Mouse (Mus musculus): ENCODE data around the gene Ctbs.
A peak's percentile ranks its signal among the peaks of the same experiment; 100 is the strongest.

Gene Ctbs

DNA sequence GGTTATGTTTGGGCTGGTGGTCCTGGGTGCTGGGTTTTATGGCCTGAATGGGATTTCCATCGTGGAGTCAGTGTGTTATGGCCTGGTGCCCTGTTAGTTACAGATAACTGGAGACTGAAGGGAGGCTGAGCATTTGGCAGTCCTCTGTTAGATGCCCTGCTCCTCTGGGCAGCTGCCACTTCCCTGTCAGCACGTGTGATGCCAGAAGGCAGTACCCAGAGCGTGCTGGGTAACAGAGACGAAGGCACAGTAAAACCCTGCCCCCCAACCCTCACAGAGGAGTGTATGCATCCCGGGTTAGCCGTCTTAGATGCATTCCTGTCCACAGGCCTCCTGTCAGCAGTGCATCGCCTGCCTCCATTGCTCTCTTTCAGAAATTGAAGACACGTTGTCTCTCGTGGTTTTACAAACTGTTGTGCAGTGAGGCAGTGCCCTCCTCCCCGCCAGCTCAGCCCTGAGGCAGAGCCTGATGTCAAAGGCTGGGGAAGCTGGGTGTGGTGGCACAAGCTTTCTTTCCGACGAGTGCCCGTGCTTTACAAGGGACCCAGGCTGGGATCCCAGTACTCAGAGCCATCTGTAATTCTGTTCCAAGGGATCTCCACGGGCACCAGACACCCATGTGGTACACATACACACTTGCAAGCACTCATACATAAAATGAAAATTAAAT is 15.8 kb upstream of the Ctbs start:
- no peak for DNase-seq

DNA sequence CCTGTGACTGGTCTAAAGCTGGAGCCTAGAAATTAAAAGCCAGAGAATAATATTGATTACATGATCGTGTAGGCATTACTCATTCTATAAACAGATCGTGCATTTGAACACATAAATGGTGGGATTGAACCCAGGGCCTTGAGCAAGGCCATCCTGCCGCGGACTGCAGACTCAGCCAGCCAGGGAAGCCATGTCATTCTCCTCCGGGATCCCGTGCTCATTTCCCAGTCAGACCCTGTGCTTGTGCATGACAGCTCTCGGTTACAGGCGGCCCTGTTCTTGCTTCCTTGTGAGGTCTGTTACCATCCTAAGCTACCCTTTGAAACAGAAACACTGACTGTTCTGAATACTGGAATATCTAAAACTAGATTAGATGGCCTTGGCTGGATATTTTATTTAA is 14.9 kb upstream of the Ctbs start:
- no peak for DNase-seq

DNA sequence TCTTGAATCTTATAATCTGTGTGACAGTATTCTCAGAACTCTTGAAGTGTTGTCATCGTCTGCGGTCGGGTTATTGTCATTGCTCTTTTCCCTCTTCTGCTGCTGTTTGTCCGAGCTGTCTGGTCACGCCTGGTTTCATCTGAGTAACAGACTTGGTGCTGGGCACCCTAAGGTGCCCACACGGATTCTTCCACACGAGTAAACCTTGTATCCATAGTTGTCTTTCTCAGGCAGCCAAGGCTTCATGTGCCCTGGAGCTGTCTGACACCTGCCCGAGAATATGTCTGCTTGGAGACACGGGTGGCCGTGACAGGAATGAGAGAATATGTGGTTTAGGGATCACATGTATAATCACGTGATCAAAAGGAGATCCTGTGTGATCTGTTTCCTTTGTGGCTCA is 14.1 kb upstream of the Ctbs start:
- no peak for DNase-seq

DNA sequence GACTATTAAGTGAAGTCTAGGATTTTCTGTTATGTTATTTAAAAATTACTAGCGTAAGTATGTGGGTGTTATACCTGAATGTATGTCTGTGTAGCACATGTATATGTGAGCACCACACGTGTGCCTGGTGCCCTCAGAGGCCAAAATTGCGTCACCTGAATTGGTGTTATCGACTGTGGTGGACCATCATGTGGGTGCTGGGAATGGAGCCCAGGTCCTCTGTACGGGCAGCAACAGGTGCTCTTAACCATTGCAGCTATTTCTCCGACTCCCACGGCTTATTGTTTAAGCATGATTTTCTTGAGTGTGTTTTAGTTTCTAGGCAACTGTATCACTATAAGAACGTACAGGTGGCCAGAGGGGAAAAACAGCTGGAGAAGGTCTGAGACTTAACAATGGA is 13.5 kb upstream of the Ctbs start:
- no peak for DNase-seq

DNA sequence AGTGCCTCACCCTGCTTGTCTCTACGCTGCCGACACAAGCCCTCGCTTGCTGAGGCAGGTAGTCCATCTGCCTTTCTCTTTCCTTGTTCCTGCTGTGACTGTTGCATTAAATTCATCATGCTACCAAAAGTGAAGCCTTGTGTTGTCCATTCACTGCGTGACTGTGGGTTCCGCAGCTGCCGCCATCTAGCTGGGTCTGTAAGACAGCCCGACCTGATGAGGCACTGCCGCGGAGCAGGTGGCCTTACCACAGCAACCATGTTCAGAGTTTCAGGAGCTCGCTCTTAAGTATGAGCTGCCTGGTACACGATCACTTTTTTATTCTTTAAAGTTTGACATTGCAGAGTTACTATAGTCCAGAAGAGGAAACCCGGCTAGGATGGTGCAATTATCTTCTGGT is 9.6 kb upstream of the Ctbs start:
- DNase-seq: no peak

DNA sequence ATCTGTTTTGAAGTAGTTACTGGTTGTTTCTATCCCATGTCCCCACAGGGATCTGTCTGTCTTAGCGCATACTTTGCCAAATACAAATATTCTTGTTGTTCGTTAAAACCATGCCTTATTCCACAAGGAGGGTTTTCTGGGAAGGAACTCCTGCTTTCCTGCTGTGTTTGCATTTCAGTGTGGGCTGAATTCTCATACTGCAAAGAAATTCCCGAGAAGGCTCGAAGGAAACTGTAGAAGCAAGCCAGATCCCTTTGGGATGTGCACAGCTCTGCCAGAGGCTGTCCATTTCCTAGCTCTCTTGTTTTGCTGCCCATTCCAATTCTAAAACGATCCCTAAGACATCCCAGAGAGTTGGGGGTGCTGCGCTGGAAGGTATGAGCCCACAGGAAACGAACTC is 9.2 kb upstream of the Ctbs start:
- no peak for DNase-seq

DNA sequence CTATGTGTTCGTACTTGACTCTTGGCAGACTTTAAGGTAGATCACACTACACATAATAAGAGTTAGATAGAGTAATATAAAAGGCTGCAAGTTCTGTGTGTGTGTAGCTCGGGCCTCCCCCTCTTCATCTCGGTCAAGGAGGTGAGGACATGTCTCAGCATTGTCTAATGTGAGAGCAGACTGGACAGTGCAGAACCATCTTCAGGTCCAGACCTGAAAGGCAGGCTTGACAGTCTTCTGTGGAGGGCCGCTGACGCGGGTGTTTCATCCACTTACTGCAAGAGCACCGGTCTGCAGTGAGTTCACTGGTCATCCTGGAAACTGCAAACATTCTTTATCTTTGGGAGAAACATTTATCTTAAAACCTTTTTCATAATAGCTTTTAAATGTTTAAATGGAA is 7.1 kb upstream of the Ctbs start:
- peak; percentile 46 for DNase-seq

DNA sequence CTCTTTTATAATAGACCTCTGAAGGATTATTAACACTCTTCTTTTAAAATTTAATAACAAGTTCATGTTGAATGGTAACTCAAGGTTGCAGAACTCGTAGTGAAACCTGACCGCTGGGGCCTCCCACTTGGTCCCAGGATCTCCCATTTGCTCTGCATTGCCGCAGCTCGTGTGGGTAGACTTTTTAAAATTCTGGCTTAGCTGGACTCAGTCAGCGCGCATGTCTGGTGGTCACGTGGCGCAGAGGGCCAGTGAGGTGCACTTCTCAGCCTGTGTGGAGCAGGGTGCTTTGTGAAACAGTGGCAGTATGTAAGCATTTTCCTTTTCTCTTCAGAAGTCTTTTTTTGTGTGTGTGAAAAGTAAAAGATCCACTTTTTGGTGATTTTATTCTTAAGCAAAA is 6.7 kb upstream of the Ctbs start:
- peak; percentile 86 for DNase-seq

DNA sequence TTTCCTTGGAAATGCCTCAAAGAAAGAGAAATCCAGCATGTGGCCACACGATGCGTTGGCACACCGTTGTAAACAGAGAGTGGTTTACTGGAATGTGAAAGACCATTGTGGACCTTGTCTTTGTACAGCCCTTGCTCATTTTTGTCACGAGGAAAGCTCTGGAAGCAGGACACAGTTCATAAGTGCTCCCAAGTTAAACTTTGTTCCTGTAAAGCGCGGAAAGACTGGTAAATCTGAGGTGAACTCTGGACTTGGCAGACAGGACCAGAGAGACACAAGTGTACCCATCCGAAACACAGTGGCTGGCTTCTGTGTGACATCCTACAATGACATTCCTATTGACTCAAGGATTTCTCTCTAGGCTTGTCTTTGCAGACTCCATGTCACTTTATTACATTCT is 6.2 kb upstream of the Ctbs start:
- DNase-seq: peak; percentile 92

DNA sequence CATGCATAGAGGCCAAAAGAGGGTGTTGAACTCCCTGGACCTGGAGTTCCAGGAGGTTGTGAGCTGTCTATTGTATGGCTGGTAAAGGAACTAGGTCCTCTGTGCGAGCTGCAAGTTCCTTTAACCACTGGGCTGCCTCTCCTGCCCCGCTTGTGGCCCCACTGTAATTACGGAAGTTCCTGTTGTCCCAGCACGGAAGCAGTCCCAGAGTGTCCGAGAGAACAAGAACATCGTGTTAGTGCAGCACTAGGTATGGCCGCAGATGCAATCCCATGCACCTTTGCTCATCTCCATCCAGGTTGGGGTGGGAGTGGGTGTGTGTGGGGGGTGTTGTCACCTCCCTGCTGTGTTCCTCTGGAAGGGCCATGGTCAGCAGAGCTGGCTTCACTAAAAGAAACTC is 4.7 kb upstream of the Ctbs start:
- DNase-seq: no peak

DNA sequence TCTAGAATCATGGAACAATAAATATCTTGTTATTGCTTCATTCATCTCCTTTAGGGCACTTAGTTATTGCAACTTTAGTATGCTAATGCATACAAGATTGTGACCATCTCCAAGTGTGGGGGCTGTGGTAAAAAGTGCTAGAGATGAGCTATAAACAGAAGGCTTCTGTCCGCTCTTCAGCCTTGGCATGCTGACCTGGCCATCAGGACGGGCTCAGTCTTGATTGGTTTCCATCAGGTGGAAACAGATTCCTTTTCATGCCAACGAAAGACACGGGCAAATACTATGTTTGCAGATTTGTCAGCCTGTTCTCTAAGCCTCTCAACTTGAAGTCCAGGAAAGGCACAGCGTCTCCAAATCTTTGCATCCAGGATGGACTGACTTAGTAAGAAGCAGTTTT is 2.4 kb upstream of the Ctbs start:
- DNase-seq: no peak

DNA sequence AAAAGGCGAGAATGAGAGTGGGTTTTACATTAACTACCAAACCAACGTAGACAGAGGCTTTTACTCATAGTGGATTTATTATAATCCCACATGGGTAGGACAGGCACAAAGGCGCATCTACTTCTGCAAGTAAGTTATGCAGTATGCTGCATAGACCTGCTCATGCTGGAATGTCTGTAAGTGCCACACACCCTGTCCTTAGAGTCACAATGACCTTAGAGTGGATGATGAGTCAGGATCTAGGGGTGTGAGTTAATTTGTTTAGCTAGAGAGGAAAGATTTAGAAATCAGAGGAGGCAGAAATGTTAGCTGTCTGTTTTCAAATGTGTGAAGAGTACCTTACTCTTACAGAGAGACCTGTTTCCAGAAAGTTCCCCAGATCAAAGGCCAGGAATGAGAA is 2.0 kb upstream of the Ctbs start:
- DNase-seq: no peak

DNA sequence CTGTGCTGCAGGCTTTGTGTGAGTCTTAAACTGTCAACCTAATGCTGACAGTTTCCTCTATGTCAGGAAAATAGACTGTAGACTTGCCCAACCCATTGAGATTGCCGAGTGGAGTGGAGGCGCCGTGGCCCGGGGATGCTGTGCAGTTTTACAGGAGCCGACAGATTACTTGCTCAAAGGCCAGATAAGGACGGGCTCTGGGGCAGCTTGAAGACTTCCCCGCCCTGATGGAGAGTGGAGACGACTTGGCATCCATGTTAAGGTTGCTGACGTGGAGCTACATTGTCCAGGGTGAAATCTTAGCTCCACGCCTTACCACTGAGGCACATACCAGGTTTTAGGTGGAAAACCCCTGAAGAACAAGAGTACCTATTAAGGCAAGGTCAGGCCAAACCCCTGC is 1.2 kb upstream of the Ctbs start:
- DNase-seq: no peak

DNA sequence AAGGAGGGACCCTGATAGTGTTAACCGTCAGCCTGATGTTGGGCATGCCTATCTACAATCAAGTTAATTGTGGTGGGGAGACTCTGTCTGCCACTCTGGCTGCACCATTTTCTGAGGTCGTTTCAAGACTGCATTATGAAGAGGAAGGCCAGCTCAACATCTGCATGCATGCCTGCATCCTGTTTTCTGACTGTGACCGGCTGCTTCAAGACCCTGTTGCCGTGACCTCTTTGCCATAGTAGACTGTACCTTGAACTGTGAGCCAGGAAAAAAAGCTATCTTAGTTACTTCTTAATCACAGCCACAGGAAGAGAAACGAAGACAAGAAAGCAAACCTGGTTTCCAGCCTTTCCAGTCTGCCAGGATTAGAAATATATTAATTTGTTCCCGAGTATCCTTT is 626 bp upstream of the Ctbs start:
- DNase-seq: peak; percentile 87

DNA sequence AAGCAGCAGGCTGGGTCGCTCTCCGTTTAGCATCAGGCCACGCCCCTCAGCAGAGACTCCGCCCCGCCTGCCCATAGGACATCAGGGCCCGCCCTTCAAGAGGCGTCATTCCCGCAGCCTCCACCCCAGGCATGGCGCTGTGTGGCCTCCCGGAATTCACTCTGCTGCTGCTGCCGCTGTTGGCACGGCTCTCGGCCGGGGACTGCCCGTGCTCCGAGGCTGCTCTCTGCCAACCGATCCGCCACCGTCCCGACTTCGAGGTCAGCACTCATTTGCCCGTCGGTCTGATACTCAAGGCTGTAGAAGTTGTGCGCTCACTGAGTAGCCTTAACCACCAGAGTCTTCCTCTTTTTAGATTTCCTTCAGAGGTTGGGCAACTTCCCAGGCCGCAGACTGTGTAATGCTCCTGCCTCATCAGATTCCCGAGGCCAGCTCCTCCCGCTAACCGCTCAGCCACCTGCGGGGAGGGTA is 811 bp downstream of the Ctbs start:
- DNase-seq: peak; percentile 97

DNA sequence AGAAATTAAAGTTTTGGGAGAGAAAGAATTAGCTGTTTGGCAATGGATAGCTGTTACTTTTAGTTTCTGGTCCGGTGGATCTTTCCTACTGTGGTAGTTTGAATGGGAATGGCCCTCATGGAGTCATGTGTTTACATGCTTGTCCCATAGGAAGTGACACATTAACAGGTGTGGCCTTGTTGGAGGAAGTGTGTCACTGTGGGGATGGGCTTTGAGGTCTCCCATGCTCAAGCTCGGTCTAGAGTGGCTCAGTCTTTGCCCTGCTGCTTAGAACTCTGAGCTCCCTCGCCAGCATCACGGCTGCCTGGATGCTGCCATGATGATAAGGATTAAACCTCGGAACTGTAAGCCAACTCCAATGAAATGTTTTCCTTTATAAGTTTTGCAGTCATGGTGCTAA is 1.8 kb downstream of the Ctbs start:
- DNase-seq: no peak

DNA sequence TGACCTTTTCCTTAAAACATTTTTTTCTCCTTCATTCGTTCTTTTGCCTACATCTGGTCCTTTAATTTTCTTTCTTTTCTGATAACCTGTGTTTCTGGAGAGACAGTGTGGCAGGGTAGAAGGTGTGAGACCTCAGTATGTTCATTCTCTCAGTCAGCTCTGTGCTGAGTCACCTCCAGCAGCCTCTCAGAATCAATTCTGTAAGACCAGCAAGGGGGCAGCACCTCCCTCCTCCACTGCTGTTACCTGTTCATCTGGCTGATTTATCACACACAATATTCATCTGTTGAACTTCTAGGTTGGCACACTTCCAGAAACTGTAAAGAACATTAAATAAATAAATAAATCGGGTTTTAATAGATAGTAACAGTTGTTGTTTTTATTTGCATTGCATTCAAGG is 13.3 kb downstream of the Ctbs start:
- DNase-seq: no peak

DNA sequence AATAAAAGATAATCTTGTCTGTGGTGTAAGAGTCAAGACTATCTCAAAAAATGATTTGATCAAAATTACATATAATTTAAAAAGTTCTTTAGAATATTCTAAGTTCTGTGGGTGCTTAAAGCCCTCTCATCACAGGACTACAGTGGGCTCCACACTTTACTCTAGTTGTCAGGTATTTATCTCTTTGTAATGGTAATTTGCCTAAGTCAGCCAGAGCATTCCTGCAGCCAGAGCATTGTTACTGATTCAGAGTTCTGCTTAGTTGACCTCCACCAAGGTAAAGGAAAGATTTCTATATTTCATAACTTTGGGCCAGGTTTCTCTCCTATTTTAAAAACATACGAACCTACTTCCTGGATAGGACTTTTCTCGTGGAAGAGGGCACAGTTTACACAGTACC is 19.6 kb downstream of the Ctbs start:
- no peak for DNase-seq

DNA sequence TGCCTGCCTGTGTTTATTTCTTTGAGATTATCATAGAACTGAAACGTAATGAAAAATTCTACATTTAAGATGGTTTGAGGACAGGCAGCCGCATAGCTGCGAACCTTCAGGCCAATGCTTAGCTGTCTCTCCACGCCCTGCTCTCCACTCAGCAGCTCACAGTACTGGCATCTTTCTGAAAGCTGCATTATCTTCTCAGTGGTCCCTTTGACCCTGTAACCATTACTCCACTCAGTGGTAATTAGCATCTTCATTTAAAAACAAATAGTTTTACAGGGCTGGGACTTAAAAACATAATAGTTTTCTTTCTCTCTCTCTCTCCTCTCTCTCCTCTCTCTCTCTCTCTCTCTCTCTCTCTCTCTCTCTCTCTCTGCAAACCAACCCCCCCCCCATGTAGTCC is 23.1 kb downstream of the Ctbs start:
- DNase-seq: no peak

DNA sequence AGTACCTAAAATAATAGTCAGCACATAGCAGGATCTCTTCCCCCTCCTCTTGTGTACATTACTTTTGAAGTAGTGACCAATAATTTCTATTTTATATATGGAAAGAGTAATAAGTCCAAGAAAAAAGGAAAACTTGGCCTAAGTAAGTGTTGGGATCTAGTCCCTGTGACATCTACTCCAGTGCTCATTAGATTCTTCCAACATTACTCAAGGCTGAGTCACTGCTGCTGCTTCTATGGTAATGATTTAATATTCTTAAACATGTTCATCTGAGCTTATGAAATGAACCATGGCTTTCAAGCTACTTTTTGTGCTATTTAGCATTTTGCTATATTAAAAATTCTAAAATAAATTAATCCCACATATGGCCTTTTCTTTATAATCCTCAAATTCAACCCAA is 24.1 kb downstream of the Ctbs start:
- no peak for DNase-seq

DNA sequence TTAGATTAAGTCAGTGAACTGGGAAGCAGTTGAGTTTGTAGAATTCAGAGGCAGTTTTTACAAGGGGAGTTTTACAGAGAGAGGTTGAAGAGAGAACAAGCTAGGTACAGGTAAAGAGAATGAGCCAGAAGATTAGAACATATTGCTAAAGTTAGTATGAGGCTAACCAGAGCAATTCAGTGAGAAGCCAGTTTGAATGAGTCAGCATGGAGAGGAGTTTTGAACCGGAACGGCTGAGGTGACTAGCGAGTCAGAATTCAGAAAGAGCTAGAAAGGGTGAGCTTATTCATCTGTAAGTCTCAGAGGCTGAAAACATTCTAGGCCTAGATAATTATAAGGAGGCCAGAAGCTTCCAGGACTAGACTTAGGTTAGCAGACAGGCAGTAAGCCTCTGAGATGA is 24.8 kb downstream of the Ctbs start:
- peak; percentile 64 for DNase-seq

DNA sequence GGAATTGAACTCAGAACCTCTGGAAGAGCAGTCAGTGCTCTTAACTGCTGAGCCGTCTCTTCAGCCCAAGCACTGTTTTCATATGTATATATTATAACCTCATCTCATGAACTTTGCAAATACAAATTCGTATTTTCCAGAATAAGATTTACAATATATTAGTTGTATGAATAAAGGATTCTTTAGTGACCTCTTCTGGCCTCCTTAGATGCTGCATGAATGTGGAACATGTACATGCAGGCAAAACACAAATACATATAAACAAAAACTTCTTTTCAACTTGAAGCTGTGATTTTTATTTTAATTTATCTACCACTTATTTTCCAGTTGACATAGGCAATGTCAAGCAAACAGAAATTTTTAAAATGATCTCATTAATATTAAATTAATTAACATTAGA is 32.4 kb downstream of the Ctbs start:
- no peak for DNase-seq

DNA sequence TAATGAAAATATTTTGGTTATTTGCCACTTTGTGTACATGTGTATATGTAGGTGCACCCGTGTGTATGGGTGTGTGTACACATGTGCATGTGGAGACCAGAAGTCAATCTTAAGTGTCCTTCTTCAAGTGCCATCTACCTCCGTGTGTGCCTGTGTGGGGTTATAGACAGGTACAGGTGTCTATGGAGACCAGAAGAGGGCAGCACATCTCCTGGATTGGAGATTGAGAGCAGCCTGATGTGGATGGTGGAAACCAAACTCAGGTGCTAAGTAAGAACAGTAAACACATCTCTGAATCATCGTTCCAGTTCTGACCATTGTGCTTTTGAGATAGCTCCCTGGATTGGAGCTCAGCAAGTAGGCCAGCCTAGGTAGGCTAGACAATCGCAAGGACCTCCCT is 36.9 kb downstream of the Ctbs start:
- DNase-seq: no peak

DNA sequence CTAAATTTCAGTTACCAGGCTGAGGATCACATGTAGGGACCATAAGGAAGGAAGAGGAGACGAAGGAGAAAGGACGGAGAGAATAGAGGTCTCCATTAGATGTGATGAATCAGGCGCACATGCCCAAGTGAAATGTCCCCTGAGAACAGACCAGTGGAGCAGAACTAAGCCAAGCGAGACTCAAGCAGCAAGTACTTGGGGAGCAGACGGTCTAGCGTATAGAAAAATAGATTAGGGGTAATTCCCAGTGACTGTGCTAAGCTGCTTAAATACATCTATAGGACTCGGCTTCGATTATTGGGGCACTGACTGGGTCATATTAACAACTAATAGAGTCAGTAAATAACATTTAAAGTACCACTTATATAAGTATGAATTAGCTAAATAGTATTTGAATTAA is 45.3 kb downstream of the Ctbs start:
- DNase-seq: no peak

DNA sequence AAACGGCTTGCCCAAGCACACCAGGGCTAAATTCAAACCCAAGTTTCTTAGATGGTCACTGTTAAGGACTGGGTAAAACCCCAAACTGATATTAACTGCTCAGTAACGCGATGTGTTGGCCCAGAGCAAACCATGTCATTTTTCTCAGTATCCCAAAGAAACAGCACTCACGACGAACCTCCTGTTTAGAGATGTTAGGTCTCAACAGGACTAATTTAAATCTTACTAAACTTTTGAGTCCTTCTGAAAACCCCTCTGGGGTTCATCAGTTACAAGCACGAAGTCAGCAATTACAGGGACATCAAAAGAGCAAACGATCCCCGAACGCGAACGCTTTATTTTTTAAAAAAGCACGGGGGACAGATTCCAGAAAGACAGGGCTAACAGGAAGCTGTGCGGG is 49.4 kb downstream of the Ctbs start:
- DNase-seq: no peak
